Mouse (Mus musculus): ENCODE measurements around the gene Rpl19.

DNA sequence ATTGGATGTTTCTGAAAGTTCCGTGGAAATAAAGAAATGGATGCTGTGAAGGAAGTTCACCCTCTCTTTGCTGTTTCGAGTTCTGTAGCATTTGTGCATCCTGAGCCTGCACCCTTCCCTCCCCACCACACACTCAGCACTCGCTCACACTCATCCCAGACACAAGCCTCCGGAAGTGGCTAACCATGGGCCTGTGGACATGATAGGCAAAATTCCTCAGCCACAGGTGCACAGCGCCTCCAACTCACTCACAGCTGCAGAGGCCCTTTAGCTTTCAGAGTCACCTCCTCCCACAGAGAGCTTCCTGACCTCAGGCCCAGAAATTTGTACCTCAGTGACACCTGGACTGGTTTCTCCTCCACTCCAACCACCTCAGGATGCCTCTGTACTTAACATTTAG lies 48.7 kb upstream of the Rpl19 start:
- TF ChIP-seq CTCF (IDR thresholded peaks at IDR 0.05; ENCODE audit: borderline replicate concordance, control insufficient read depth, extremely low read depth, insufficient read depth, low read length, poor library complexity) = no peak
- peak; percentile 15; the same call in 1 of the 2 replicates for TF ChIP-seq POLR2A (IDR thresholded peaks at IDR 0.05; ENCODE audit: control insufficient read depth, extremely low read depth, insufficient read depth, low read length, poor library complexity)

Measured in thymus, adult 2 months (tissue).